Mouse (Mus musculus) E14TG2a.4 (cell line): ENCODE data around the gene Cd163l1.

Experiments used
- CTCF ChIP-seq: conservative IDR thresholded peaks from 2 replicates; pipeline ENCODE4 v1.5.1; 2014; ENCODE audit warnings: low read length
- NANOG ChIP-seq: IDR thresholded peaks from 2 replicates; pipeline ENCODE4 v1.6.1; 2014; ENCODE audit warnings: borderline replicate concordance, low read length, mixed read lengths

GRCm38 (mm10) chr7:140205864-140206263, 12.2 kb upstream of the Cd163l1 start, which contains the start of gene Olfr524:
- TF ChIP-seq CTCF = no peak
- no peak for TF ChIP-seq NANOG
